Mouse (Mus musculus): ENCODE measurements around the gene Olfr718-ps1. TPM values are rescaled to one million over a fixed set of nuclear protein-coding genes. Genes with fewer than 3 reads are reported as not detected.
A peak's percentile ranks its signal among the peaks of the same experiment; 100 is the strongest.
"Not testable (repeated sequence)": the region's sequence is repeated elsewhere in the genome, so short reads cannot be mapped to it uniquely, and the experiment has no call there.

Gene Olfr718-ps1
- polyA plus RNA-seq, 1 experiment from 2014 or later: 0.23 TPM

GRCm38 (mm10) chr5:143153756-143154155, 6.4 kb upstream of the Olfr718-ps1 start:
- H3K4me1 ChIP-seq (replicated peaks; ENCODE audit: control insufficient read depth, insufficient read depth, low read length): no peaks in the 10 kb centered on the region
- H3K27ac ChIP-seq (ENCODE audit: low read depth, low read length): no peak overlapping the region
- no peak for TF ChIP-seq CTCF (IDR thresholded peaks at IDR 0.05; ENCODE audit: low read depth)
- H3K4me3 ChIP-seq (ENCODE audit: low read depth, low read length): no peak overlapping the region
- H3K36me3 ChIP-seq (ENCODE audit: control insufficient read depth, insufficient read depth): no peaks in the 10 kb centered on the region
- H3K9ac ChIP-seq (ENCODE audit: low read depth, low read length): no peak overlapping the region
- WGBS: 86% methylated on average over 10 of the region's 10 CpGs
- peaks cover 3% of the 10 kb centered on the region; the same call in 1 of the 2 replicates for H3K9me3 ChIP-seq (ENCODE audit: control insufficient read depth)
- no peak overlapping the region for H3K4me2 ChIP-seq (replicated peaks; ENCODE audit: low read depth)
- peaks cover 28% of the 10 kb centered on the region; the same call in 1 of the 2 replicates for H3K27me3 ChIP-seq (replicated peaks; ENCODE audit: control insufficient read depth, insufficient read depth, low read length)
- no peak for ATAC-seq

- Histone ChIP-seq H3K27me3 (replicated peaks; ENCODE audit: control insufficient read depth, insufficient read depth, low read length) (0 out of 2 replicates have a peak, but pooled peaks cover 3% of the 10 kb centered on the region), H3K9ac (ENCODE audit: low read depth, low read length) (no peak overlapping the region), H3K4me1 (replicated peaks; ENCODE audit: control insufficient read depth, insufficient read depth, low read length) (no peaks in the 10 kb centered on the region), H3K4me3 (ENCODE audit: low read depth, low read length) (no peak overlapping the region), H3K36me3 (ENCODE audit: control insufficient read depth, insufficient read depth) (no peaks in the 10 kb centered on the region), H3K4me2 (replicated peaks; ENCODE audit: low read depth) (no peak overlapping the region), H3K27ac (ENCODE audit: low read depth, low read length) (no peak overlapping the region), H3K9me3 (ENCODE audit: control insufficient read depth) (peaks cover 3% of the 10 kb centered on the region; the same call in 1 of the 2 replicates)
- WGBS: 80% methylated on average over 2 of the region's 2 CpGs
- no peak for ATAC-seq
- no peak for TF ChIP-seq CTCF (IDR thresholded peaks at IDR 0.05; ENCODE audit: low read depth)
Measured at GRCm38 (mm10) chr5:143150044-143150443, 2.7 kb upstream of the Olfr718-ps1 start.

GRCm38 (mm10) chr5:143149536-143149935, 2.2 kb upstream of the Olfr718-ps1 start:
- H3K9ac ChIP-seq (ENCODE audit: low read depth, low read length): no peak overlapping the region
- WGBS: 91% methylated on average over 2 of the region's 2 CpGs
- no peak overlapping the region for H3K4me2 ChIP-seq (replicated peaks; ENCODE audit: low read depth)
- no peak overlapping the region for H3K4me3 ChIP-seq (ENCODE audit: low read depth, low read length)
- ATAC-seq: no peak
- no peaks in the 10 kb centered on the region for H3K4me1 ChIP-seq (replicated peaks; ENCODE audit: control insufficient read depth, insufficient read depth, low read length)
- peak; percentile 38 for TF ChIP-seq CTCF (IDR thresholded peaks at IDR 0.05; ENCODE audit: low read depth)
- no peaks in the 10 kb centered on the region for H3K36me3 ChIP-seq (ENCODE audit: control insufficient read depth, insufficient read depth)
- peaks cover 3% of the 10 kb centered on the region; the same call in 1 of the 2 replicates for H3K9me3 ChIP-seq (ENCODE audit: control insufficient read depth)
- no peak overlapping the region for H3K27ac ChIP-seq (ENCODE audit: low read depth, low read length)
- H3K27me3 ChIP-seq (replicated peaks; ENCODE audit: control insufficient read depth, insufficient read depth, low read length): no peaks in the 10 kb centered on the region

- no peak for TF ChIP-seq CTCF (IDR thresholded peaks at IDR 0.05; ENCODE audit: low read depth)
- no peaks in the 10 kb centered on the region for H3K27me3 ChIP-seq (replicated peaks; ENCODE audit: control insufficient read depth, insufficient read depth, low read length)
- no peaks in the 10 kb centered on the region for H3K4me1 ChIP-seq (replicated peaks; ENCODE audit: control insufficient read depth, insufficient read depth, low read length)
- no peak overlapping the region for H3K4me3 ChIP-seq (ENCODE audit: low read depth, low read length)
- H3K4me2 ChIP-seq (replicated peaks; ENCODE audit: low read depth): no peak overlapping the region
- H3K27ac ChIP-seq (ENCODE audit: low read depth, low read length): no peak overlapping the region
- peaks cover 3% of the 10 kb centered on the region; the same call in 1 of the 2 replicates for H3K9me3 ChIP-seq (ENCODE audit: control insufficient read depth)
- H3K36me3 ChIP-seq (ENCODE audit: control insufficient read depth, insufficient read depth): no peaks in the 10 kb centered on the region
- WGBS: 71% methylated on average over 5 of the region's 5 CpGs
- H3K9ac ChIP-seq (ENCODE audit: low read depth, low read length): no peak overlapping the region
- peak; percentile 33 for ATAC-seq
Measured at GRCm38 (mm10) chr5:143148661-143149060, 1.3 kb upstream of the Olfr718-ps1 start.

- H3K9ac ChIP-seq (ENCODE audit: low read depth, low read length): no peak overlapping the region
- H3K4me2 ChIP-seq (replicated peaks; ENCODE audit: low read depth): no peak overlapping the region
- no peak overlapping the region for H3K27ac ChIP-seq (ENCODE audit: low read depth, low read length)
- no peaks in the 10 kb centered on the region for H3K9me3 ChIP-seq (ENCODE audit: control insufficient read depth)
- no peaks in the 10 kb centered on the region for H3K27me3 ChIP-seq (replicated peaks; ENCODE audit: control insufficient read depth, insufficient read depth, low read length)
- H3K36me3 ChIP-seq (ENCODE audit: control insufficient read depth, insufficient read depth): no peaks in the 10 kb centered on the region
- no peaks in the 10 kb centered on the region for H3K4me1 ChIP-seq (replicated peaks; ENCODE audit: control insufficient read depth, insufficient read depth, low read length)
- TF ChIP-seq CTCF (IDR thresholded peaks at IDR 0.05; ENCODE audit: low read depth): peak; percentile 26; the same call in 1 of the 2 replicates
- WGBS: 83% methylated on average over 13 of the region's 13 CpGs
- ATAC-seq: no peak
- no peak overlapping the region for H3K4me3 ChIP-seq (ENCODE audit: low read depth, low read length)
Measured at GRCm38 (mm10) chr5:143137580-143137979, 9.8 kb downstream of the Olfr718-ps1 start.

- Histone ChIP-seq H3K9ac (ENCODE audit: low read depth, low read length) (no peak overlapping the region), H3K4me2 (replicated peaks; ENCODE audit: low read depth) (no peak overlapping the region), H3K4me3 (ENCODE audit: low read depth, low read length) (no peak overlapping the region), H3K9me3 (ENCODE audit: control insufficient read depth) (no peaks in the 10 kb centered on the region), H3K4me1 (replicated peaks; ENCODE audit: control insufficient read depth, insufficient read depth, low read length) (no peaks in the 10 kb centered on the region), H3K36me3 (ENCODE audit: control insufficient read depth, insufficient read depth) (no peaks in the 10 kb centered on the region), H3K27me3 (replicated peaks; ENCODE audit: control insufficient read depth, insufficient read depth, low read length) (no peaks in the 10 kb centered on the region), H3K27ac (ENCODE audit: low read depth, low read length) (no peak overlapping the region)
- WGBS: 90% methylated on average over 7 of the region's 7 CpGs
- no peak for TF ChIP-seq CTCF (IDR thresholded peaks at IDR 0.05; ENCODE audit: low read depth)
- ATAC-seq: no peak
Measured at GRCm38 (mm10) chr5:143135042-143135441, 12.3 kb downstream of the Olfr718-ps1 start.

GRCm38 (mm10) chr5:143134216-143135010, 13.0 kb downstream of the Olfr718-ps1 start:
- not testable (repeated sequence) for H3K4me1 ChIP-seq (replicated peaks; ENCODE audit: control insufficient read depth, insufficient read depth, low read length); H3K27me3 ChIP-seq (replicated peaks; ENCODE audit: control insufficient read depth, insufficient read depth, low read length); H3K9me3 ChIP-seq (ENCODE audit: control insufficient read depth); H3K9ac ChIP-seq (ENCODE audit: low read depth, low read length); ATAC-seq; H3K4me3 ChIP-seq (ENCODE audit: low read depth, low read length); H3K36me3 ChIP-seq (ENCODE audit: control insufficient read depth, insufficient read depth); H3K4me2 ChIP-seq (replicated peaks; ENCODE audit: low read depth); H3K27ac ChIP-seq (ENCODE audit: low read depth, low read length)
- WGBS: 81% methylated on average over 3 of the region's 6 CpGs
